Mouse (Mus musculus) forebrain, embryonic 12.5 days (tissue): ENCODE data around the gene B3gat3. TPM values are rescaled to one million over a fixed set of nuclear protein-coding genes. Genes with fewer than 3 reads are reported as not detected.

ENCODE experiments used
- ATAC-seq: fragments of 200-750 bp; cut with Nextera tagmentation; 2 replicates; pipeline ENCODE4 v1.8.0; 2017; ENCODE audit warnings: moderate TSS enrichment; ENCODE audit not compliant: low FRiP score
- H3K27ac ChIP-seq: fragments of 300-500 bp; sonication (generic); 2 replicates; pipeline ENCODE4 v1.5.1; 2016; ENCODE audit warnings: mild to moderate bottlenecking
- H3K27me3 ChIP-seq: fragments of 300-500 bp; sonication (generic); 2 replicates; pipeline ENCODE4 v1.6.1; 2016; ENCODE audit warnings: mild to moderate bottlenecking
- H3K36me3 ChIP-seq: fragments of 300-500 bp; sonication (generic); replicated peaks from 2 replicates; pipeline ENCODE4 v1.6.1; 2016; ENCODE audit warnings: mild to moderate bottlenecking
- H3K4me1 ChIP-seq: fragments of 300-500 bp; sonication (generic); 2 replicates; pipeline ENCODE4 v1.6.1; 2016
- H3K4me2 ChIP-seq: fragments of 300-500 bp; sonication (generic); 2 replicates; pipeline ENCODE4 v1.6.1; 2016; ENCODE audit warnings: mild to moderate bottlenecking, moderate library complexity
- H3K4me3 ChIP-seq: fragments of 300-500 bp; sonication (generic); replicated peaks from 2 replicates; pipeline ENCODE4 v1.5.1; 2016; ENCODE audit warnings: mild to moderate bottlenecking
- H3K9ac ChIP-seq: fragments of 300-500 bp; sonication (generic); 2 replicates; pipeline ENCODE4 v1.6.1; 2016; ENCODE audit warnings: mild to moderate bottlenecking
- H3K9me3 ChIP-seq: fragments of 300-500 bp; sonication (generic); 2 replicates; pipeline ENCODE4 v1.6.1; 2016
- WGBS: fragments of 180-500 bp; shearing (Covaris S2); methylation state at CpG from one replicate; pipeline ENCODE4 v1.1.7; 2016; 5-methylcytosine and 5-hydroxymethylcytosine counted together
- polyA plus RNA-seq: library from polyadenylated mRNA; unstranded; fragments of >200 nt; fragmentation: Nextera tagmentation; extraction: Ambion mirVana; gene quantifications from 2 replicates; pipeline ENCODE4 v1.2.1, GENCODE M21; 2016

B3gat3 gene
- polyA plus RNA-seq, 1 experiment from 2014 or later = 64.8 TPM

DNA sequence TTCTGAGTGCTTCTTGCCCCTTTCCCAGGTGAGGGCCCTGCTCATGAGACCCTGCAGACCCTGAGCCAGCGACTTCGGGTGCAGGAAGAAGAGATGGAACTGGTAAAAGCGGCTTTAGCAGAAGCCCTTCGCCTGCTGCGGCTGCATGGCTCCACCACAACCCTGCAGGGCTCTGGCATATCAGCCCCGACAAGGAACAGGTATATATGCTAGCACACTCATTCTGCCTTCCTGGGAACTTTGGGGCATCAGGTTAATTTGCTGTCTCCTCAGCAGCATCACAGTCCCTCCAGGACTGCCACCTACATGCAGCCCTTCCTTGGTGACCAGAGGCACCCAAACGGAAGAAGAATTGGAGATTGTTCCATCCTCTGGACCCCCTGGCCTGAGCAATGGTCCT, 10.6 kb downstream of the B3gat3 start:
- WGBS = 82% methylated on average over 7 of the region's 7 CpGs
- Histone ChIP-seq H3K4me3 (peak overlapping the region; percentile 60; the same call in 1 of the 2 replicates), H3K27me3 (peaks cover 7% of the 10 kb centered on the region; the same call in 1 of the 2 replicates), H3K4me2 (peak overlapping the region; percentile 81; the same call in 1 of the 2 replicates), H3K9ac (0 out of 2 replicates have a peak overlapping the region, but pooled peaks have one; percentile 79), H3K4me1 (peaks cover 22% of the 10 kb centered on the region), H3K36me3 (peaks cover 25% of the 10 kb centered on the region), H3K27ac (no peak overlapping the region), H3K9me3 (no peaks in the 10 kb centered on the region)
- ATAC-seq = no peak

GRCm38 (mm10) chr19:8936736-8937135, 16.6 kb downstream of the B3gat3 start:
- Histone ChIP-seq H3K27ac (no peak overlapping the region), H3K4me3 (no peak overlapping the region), H3K4me1 (peaks cover 12% of the 10 kb centered on the region), H3K36me3 (peaks cover 4% of the 10 kb centered on the region), H3K27me3 (no peaks in the 10 kb centered on the region), H3K9ac (no peak overlapping the region), H3K9me3 (no peaks in the 10 kb centered on the region), H3K4me2 (no peak overlapping the region)
- 87% methylated on average over 2 of the region's 2 CpGs for WGBS
- no peak for ATAC-seq

DNA sequence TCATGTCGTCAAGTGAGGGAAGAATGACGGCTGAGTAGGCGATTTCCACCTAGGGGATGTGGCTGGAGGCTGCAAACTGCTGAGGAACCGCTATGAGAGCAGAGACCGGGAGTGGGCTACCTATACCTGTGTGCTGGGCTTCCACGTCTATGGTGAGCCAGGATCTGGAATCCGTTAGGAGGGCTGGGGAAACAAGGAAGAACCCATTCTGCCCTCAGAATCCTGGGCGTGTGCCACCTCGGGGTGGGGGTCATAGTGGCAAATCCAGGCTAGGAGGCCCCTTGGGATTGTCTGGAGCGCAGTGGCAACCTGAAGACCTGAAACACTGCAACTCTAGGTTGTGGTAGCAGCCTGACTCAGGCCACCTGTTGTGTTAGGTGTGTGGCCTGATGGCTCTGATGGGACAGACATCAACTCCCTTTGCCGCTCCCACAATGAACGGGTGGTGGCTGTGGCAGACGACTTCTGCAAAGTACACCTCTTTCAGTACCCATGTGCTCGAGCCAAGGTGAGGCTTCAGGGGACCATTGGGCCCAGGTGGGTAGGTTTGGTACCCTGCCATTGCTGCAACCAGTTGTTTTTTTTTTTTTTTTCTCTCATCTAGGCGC, 20.5 kb downstream of the B3gat3 start:
- no peaks in the 10 kb centered on the region for H3K9me3 ChIP-seq
- peaks cover 38% of the 10 kb centered on the region for H3K4me1 ChIP-seq
- 79% methylated on average over 15 of the region's 15 CpGs for WGBS
- peak overlapping the region; percentile 83 for H3K9ac ChIP-seq
- H3K4me2 ChIP-seq = no peak overlapping the region
- H3K27me3 ChIP-seq = no peaks in the 10 kb centered on the region
- peaks cover 23% of the 10 kb centered on the region for H3K36me3 ChIP-seq
- H3K27ac ChIP-seq = peak overlapping the region; percentile 94; the same call in 1 of the 2 replicates
- no peak overlapping the region for H3K4me3 ChIP-seq
- no peak for ATAC-seq

DNA sequence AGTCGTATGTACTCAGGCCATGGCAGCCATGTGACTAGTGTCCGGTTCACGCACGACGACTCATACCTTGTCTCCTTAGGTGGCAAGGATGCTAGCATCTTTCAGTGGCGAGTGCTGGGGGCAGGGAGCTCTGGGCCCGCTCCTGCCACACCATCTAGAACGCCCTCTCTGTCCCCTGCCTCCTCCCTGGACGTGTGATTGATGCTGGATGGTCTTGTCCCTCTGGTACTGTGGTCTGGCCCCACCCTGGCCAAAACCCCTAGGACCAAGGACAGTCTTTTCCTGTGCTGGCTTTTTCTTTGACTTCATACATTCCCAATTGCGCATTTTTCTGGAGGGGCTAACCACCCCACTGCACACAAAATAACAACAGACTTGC, 21.0 kb downstream of the B3gat3 start:
- H3K4me3 ChIP-seq = peak overlapping the region; percentile 72
- ATAC-seq = peak; percentile 37
- no peaks in the 10 kb centered on the region for H3K27me3 ChIP-seq
- peak overlapping the region; percentile 69 for H3K4me2 ChIP-seq
- H3K9ac ChIP-seq = peak overlapping the region; percentile 83
- WGBS = 36% methylated on average over 10 of the region's 10 CpGs
- H3K36me3 ChIP-seq = peaks cover 28% of the 10 kb centered on the region
- H3K9me3 ChIP-seq = no peaks in the 10 kb centered on the region
- H3K4me1 ChIP-seq = peaks cover 38% of the 10 kb centered on the region
- H3K27ac ChIP-seq = peak overlapping the region; percentile 94

DNA sequence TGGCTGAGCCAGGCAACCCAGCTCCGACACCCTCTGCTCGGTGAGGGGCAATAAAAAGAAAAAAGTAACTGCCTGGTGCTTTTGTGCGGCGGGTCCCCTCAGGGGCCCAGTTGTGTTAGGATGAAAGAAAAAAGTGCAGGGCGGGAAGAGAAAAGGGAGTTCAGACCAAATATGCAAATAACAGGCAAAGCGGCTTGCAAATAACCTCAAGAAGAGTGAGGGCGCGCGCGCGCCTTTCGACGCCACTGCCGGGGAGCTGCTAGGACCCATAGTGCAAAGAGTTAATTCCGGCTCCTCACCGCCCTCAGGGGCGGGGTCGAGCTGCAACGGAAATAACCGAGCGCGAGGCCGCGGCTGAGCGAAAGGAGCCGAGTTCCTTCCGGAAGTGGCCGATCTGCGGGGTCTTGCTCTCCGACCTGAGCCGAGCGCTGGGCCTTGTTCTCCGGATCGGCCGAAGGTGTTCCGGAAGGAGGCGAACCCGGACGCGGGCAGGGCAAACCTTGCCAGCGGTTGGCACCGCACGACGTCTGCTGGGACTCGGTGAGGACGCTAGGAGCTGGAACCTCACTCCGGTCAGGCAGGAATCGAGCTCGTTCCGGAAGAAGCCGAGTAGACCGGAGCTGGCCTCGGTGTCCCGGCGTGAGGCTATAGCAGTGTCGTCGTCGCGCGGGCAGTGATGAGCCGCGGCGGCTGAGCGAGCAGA, 21.5 kb downstream of the B3gat3 start, which contains the start of gene Mta2:
Mta2 (plus strand) TSS at position 361 of the 703 bp plus-strand sequence.
- H3K27ac ChIP-seq = peak within 1 kb of the TSS; percentile 94
- under 1% methylated on average over 64 of the region's 64 CpGs for WGBS
- peak; percentile 93 for ATAC-seq
- peak within 1 kb of the TSS; percentile 69 for H3K4me2 ChIP-seq
- peak within 1 kb of the TSS; percentile 83 for H3K9ac ChIP-seq
- no peaks in the 10 kb centered on the region for H3K27me3 ChIP-seq
- H3K4me3 ChIP-seq = peak within 1 kb of the TSS; percentile 72
- no peaks in the 10 kb centered on the region for H3K9me3 ChIP-seq
- peaks cover 38% of the 10 kb centered on the region for H3K4me1 ChIP-seq
- H3K36me3 ChIP-seq = peaks cover 33% of the 10 kb centered on the region

DNA sequence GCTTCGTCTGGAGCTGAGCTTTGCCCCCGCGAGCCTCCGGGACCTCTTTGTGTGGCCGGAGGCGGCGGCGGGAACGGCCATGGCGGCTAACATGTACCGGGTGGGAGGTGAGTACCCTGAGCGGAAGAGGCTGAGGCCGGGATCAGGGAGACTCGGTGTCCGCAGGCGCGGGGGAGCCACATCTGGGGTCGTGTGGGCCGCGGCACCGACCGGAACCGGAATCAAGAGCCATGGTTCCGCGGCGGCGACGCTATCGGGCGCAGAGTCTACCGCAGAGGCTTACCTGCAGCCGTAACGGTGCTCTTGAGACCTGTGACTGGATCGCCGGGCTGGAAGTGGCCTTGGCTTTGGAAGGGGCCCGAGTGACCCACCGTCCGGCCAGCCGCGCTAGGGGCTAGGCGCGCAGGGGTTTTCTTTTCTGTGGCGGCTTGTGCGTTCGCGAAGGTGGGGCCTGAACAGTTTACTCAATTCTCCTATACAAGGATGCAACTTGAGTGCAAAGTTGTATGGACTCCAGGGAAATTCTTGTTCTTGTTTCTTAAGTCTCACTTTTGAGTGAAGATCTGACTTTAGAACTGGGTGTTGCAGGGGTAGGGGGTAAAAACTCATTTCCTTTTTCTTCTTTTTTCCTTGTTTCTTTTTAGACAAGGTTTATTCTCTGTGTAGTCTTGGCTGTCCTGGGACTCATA, 22.2 kb downstream of the B3gat3 start:
- H3K27ac ChIP-seq = peak overlapping the region; percentile 94
- no peaks in the 10 kb centered on the region for H3K27me3 ChIP-seq
- H3K36me3 ChIP-seq = peaks cover 40% of the 10 kb centered on the region
- peak overlapping the region; percentile 83 for H3K9ac ChIP-seq
- H3K9me3 ChIP-seq = no peaks in the 10 kb centered on the region
- H3K4me2 ChIP-seq = peak overlapping the region; percentile 69
- WGBS = under 1% methylated on average over 46 of the region's 46 CpGs
- H3K4me1 ChIP-seq = peaks cover 38% of the 10 kb centered on the region
- ATAC-seq = peak; percentile 51
- H3K4me3 ChIP-seq = peak overlapping the region; percentile 72

DNA sequence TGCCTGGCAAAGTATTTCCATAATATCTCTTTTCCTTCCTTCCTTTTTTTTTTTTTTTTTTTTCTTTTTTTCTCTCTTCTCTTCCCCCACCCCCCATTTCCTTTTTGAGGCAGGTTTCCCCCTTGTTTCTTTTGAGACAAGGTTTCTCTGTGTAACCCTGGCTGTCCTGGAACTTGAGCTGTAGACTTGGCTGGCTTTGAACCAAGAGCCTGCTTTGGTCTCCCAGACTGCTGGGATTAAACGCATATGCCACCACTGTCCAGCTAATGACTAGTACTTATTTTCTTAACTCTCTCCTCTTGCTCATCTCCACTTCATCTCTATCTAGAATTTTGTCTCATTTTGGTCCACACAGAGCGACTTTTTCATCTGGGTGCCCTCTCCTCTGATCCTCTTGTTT, 22.9 kb downstream of the B3gat3 start:
- H3K9ac ChIP-seq = peak overlapping the region; percentile 83
- peaks cover 38% of the 10 kb centered on the region for H3K4me1 ChIP-seq
- 78% methylated on average over 2 of the region's 2 CpGs for WGBS
- no peaks in the 10 kb centered on the region for H3K9me3 ChIP-seq
- peaks cover 46% of the 10 kb centered on the region for H3K36me3 ChIP-seq
- H3K4me3 ChIP-seq = peak overlapping the region; percentile 72
- peak overlapping the region; percentile 69 for H3K4me2 ChIP-seq
- H3K27me3 ChIP-seq = no peaks in the 10 kb centered on the region
- no peak for ATAC-seq
- no peak overlapping the region for H3K27ac ChIP-seq

DNA sequence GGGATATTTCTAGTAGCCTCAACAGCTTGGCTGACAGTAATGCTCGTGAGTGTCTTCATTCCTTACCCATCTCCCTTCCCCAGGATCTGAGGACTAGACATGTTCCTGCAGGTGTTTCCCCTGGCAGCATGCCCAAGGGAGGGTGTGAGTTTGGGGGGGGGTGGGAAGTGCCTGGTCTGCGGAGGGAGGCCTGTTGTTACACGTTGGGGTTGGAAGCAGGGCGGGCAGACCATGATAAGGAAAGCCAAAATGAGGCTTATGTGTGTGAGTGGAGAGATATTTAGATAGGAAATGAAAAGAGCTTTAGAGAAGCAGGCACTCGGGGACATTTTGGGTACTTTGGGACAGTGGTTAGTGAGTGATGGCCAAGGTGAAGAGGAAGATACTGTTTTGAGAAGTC, 23.9 kb downstream of the B3gat3 start:
- peaks cover 53% of the 10 kb centered on the region for H3K36me3 ChIP-seq

DNA sequence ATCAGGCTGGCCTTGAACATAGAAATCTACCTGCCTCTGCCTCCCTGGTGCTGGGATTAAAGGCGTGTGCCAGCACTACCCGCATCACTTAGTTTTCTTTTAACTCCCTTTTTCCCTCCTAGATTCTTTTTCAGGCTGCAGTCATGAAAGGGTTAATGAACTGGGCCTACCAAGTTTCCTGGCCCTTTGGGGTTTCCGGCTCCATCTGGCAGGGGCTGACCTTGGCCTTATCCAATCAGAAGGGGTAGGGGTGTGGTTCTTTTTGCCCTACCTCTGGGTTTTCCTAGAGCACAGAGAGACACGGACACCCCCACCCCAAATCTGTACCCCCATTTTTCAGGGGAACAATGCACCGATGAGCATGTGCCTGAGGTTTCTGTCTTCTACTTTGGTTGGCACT, 24.6 kb downstream of the B3gat3 start:
- Histone ChIP-seq H3K27me3 (no peaks in the 10 kb centered on the region), H3K4me3 (peak overlapping the region; percentile 13; the same call in 1 of the 2 replicates), H3K4me1 (peaks cover 38% of the 10 kb centered on the region), H3K9me3 (no peaks in the 10 kb centered on the region), H3K36me3 (peaks cover 59% of the 10 kb centered on the region), H3K4me2 (peak overlapping the region; percentile 69), H3K27ac (0 out of 2 replicates have a peak overlapping the region, but pooled peaks have one; percentile 26), H3K9ac (no peak overlapping the region)
- ATAC-seq = no peak
- WGBS = 46% methylated on average over 5 of the region's 5 CpGs

More for the DNA sequence above, 23.9 kb downstream of the B3gat3 start:
- Histone ChIP-seq H3K9ac (0 out of 2 replicates have a peak overlapping the region, but pooled peaks have one; percentile 1), H3K27ac (0 out of 2 replicates have a peak overlapping the region, but pooled peaks have one; percentile 3), H3K9me3 (no peaks in the 10 kb centered on the region), H3K4me1 (peaks cover 38% of the 10 kb centered on the region), H3K4me2 (peak overlapping the region; percentile 69), H3K4me3 (peak overlapping the region; percentile 72; the same call in 1 of the 2 replicates), H3K27me3 (no peaks in the 10 kb centered on the region)
- no peak for ATAC-seq
- 78% methylated on average over 5 of the region's 5 CpGs for WGBS

DNA sequence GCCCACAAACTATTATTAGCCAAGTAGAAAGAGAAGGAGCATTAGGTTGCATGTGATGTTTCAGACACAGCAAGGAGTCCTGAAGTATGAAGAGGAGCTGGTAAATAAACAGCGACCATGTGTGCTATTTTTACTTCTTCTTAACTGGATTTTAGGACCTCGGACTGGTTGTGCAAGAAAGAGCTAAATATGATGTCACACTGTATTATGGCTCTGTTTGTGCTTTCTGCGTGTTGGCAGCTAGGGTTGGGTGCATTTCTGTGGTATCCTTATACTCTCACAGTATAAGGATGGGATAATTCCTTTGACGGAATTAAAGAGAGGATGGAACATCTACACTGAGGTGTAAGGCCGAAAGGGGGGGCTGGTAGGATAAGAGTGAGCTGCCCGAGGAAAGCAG, 25.1 kb downstream of the B3gat3 start:
- H3K9me3 ChIP-seq = no peaks in the 10 kb centered on the region
- H3K4me2 ChIP-seq = peak overlapping the region; percentile 69
- 90% methylated on average over 6 of the region's 6 CpGs for WGBS
- H3K9ac ChIP-seq = no peak overlapping the region
- peaks cover 38% of the 10 kb centered on the region for H3K4me1 ChIP-seq
- 0 out of 2 replicates have a peak overlapping the region, but pooled peaks have one; percentile 26 for H3K27ac ChIP-seq
- no peak for ATAC-seq
- H3K4me3 ChIP-seq = 0 out of 2 replicates have a peak overlapping the region, but pooled peaks have one; percentile 13
- no peaks in the 10 kb centered on the region for H3K27me3 ChIP-seq
- peaks cover 64% of the 10 kb centered on the region for H3K36me3 ChIP-seq

- ATAC-seq = no peak
- no peaks in the 10 kb centered on the region for H3K9me3 ChIP-seq
- H3K4me1 ChIP-seq = peaks cover 32% of the 10 kb centered on the region
- H3K27ac ChIP-seq = no peak overlapping the region
- H3K4me2 ChIP-seq = no peak overlapping the region
- WGBS = 93% methylated on average over 7 of the region's 7 CpGs
- no peak overlapping the region for H3K9ac ChIP-seq
- peaks cover 81% of the 10 kb centered on the region for H3K36me3 ChIP-seq
- H3K27me3 ChIP-seq = no peaks in the 10 kb centered on the region
- no peak overlapping the region for H3K4me3 ChIP-seq
These were observed 26.8 kb downstream of the B3gat3 start for GRCm38 (mm10) chr19:8946929-8947328.

GRCm38 (mm10) chr19:8950190-8950589, 30.0 kb downstream of the B3gat3 start:
- Histone ChIP-seq H3K36me3 (peaks cover 76% of the 10 kb centered on the region), H3K4me1 (peaks cover 32% of the 10 kb centered on the region), H3K9me3 (no peaks in the 10 kb centered on the region), H3K4me3 (no peak overlapping the region), H3K27me3 (no peaks in the 10 kb centered on the region), H3K4me2 (no peak overlapping the region), H3K9ac (no peak overlapping the region), H3K27ac (no peak overlapping the region)
- WGBS = 95% methylated on average over 5 of the region's 5 CpGs
- ATAC-seq = no peak
